Mouse (Mus musculus) forebrain, embryonic 16.5 days (tissue): ENCODE data around the gene Rph3a. TPM values are rescaled to one million over a fixed set of nuclear protein-coding genes. Genes with fewer than 3 reads are reported as not detected.

ENCODE experiments used
- ATAC-seq: fragments of 200-750 bp; cut with Nextera tagmentation; 2 replicates; pipeline ENCODE4 v1.8.0; 2017; ENCODE audit warnings: mild to moderate bottlenecking, moderate library complexity
- H3K27ac ChIP-seq: fragments of 300-500 bp; sonication (generic); 2 replicates; pipeline ENCODE4 v1.5.1; 2014; ENCODE audit warnings: low read length, control low read depth
- H3K27me3 ChIP-seq: fragments of 300-500 bp; sonication (generic); replicated peaks from 2 replicates; pipeline ENCODE4 v1.6.1; 2014; ENCODE audit warnings: low read length; ENCODE audit not compliant: control insufficient read depth, insufficient read depth
- H3K36me3 ChIP-seq: fragments of 300-500 bp; sonication (generic); 2 replicates; pipeline ENCODE4 v1.6.1; 2014; ENCODE audit not compliant: control insufficient read depth, insufficient read depth
- H3K4me1 ChIP-seq: fragments of 300-500 bp; sonication (generic); replicated peaks from 2 replicates; pipeline ENCODE4 v1.6.1; 2014; ENCODE audit warnings: low read length; ENCODE audit not compliant: control insufficient read depth, insufficient read depth
- H3K4me2 ChIP-seq: fragments of 300-500 bp; sonication (generic); 2 replicates; pipeline ENCODE4 v1.6.1; 2014; ENCODE audit warnings: mild to moderate bottlenecking, low read length, control low read depth
- H3K4me3 ChIP-seq: fragments of 300-500 bp; sonication (generic); replicated peaks from 2 replicates; pipeline ENCODE4 v1.5.1; 2014; ENCODE audit warnings: mild to moderate bottlenecking, low read length, control low read depth
- H3K9ac ChIP-seq: fragments of 300-500 bp; sonication (generic); replicated peaks from 2 replicates; pipeline ENCODE4 v1.6.1; 2014; ENCODE audit warnings: low read depth, low read length, control low read depth
- H3K9me3 ChIP-seq: fragments of 300-500 bp; sonication (generic); 2 replicates; pipeline ENCODE4 v1.6.1; 2016; ENCODE audit warnings: low read length; ENCODE audit not compliant: control insufficient read depth
- WGBS: fragments of 180-500 bp; shearing (Covaris S2); extraction: QIAGEN DNeasy Blood & Tissue Kit; methylation state at CpG from one replicate; pipeline ENCODE4 v1.1.7; 2014; 5-methylcytosine and 5-hydroxymethylcytosine counted together
- polyA plus RNA-seq: library from polyadenylated mRNA; unstranded; fragments of >200 nt; fragmentation: Nextera tagmentation; extraction: Ambion mirVana; gene quantifications from 2 replicates; pipeline ENCODE4 v1.2.1, GENCODE M21; 2015

Rph3a gene
- polyA plus RNA-seq, 1 experiment from 2014 or later, result 26.9 TPM

DNA sequence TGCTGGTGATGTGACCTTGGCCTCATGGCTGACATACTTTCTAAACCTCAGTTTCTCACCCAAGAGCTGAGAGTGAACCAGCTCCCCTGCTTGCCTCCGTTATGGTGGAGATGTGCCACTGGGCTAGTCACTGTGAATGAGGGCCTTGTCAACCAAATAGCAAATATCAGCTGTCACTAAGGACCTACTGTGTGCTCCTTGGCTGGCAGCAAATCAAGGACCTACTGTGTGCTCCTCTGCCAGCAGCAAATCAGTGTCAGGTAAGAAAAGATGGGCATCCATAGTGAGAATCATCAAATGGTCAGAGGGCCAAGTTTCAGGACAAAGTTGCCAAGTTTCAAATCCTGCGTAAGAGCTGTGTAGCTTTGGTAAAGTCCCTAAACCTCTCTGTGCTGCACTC is 4.6 kb upstream of the Rph3a start:
- Histone ChIP-seq H3K27me3 (no peaks in the 10 kb centered on the region), H3K9ac (no peak overlapping the region), H3K27ac (no peak overlapping the region), H3K9me3 (no peaks in the 10 kb centered on the region), H3K4me1 (peaks cover 17% of the 10 kb centered on the region), H3K36me3 (no peaks in the 10 kb centered on the region), H3K4me3 (no peak overlapping the region), H3K4me2 (no peak overlapping the region)
- 89% methylated on average over 2 of the region's 2 CpGs for WGBS
- no peak for ATAC-seq

DNA sequence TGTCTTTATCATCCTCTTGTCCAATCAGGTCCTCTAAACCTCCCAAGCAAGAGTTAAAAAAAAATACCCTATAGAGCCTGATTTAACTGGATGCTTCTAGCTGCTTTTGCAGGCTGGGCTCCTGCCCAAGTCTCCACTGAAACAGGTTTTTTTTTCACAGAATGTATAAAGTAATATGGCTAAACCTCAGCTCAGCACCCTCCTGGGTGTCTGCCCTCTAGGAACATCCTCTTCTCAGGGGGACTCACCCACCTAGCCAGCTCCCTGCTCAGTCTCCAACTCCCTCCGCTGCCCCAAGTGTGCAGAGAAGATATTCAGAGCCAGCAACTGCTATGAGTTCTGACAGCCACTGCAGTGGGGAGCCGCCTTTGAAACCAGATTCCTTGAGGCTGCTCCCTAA is 2.1 kb upstream of the Rph3a start:
- H3K4me2 ChIP-seq, result no peak overlapping the region
- WGBS, result 20% methylated on average over 2 of the region's 2 CpGs
- no peak overlapping the region for H3K27ac ChIP-seq
- ATAC-seq, result no peak
- peaks cover 42% of the 10 kb centered on the region for H3K4me1 ChIP-seq
- 0 out of 2 replicates have a peak, but pooled peaks cover 1% of the 10 kb centered on the region for H3K27me3 ChIP-seq
- no peaks in the 10 kb centered on the region for H3K9me3 ChIP-seq
- H3K4me3 ChIP-seq, result no peak overlapping the region
- no peak overlapping the region for H3K9ac ChIP-seq
- H3K36me3 ChIP-seq, result no peaks in the 10 kb centered on the region

DNA sequence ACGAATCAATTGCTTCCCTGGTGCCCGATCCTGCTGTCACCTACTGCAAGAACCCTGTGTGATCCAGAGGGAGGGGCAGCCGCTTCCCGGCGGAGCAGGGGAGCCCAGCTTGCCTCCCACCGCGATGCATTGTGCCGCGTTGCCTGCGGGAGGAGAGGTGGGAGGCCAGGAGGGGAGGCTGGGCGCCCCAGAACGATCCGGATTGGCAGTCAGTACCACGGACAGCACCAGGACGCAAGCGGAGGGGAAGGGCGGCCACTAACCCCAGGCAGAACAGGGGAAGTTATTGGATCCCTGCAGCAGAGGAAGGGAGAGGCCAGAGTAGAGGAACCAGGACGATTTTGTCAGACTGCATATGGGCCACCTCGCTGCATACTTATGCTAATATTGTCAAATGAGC is 486 bp downstream of the Rph3a start:
- peak overlapping the region; percentile 66 for H3K9ac ChIP-seq
- peaks cover 46% of the 10 kb centered on the region for H3K4me1 ChIP-seq
- peak; percentile 39; the same call in 1 of the 2 replicates for ATAC-seq
- no peaks in the 10 kb centered on the region for H3K36me3 ChIP-seq
- peak overlapping the region; percentile 64 for H3K4me2 ChIP-seq
- no peaks in the 10 kb centered on the region for H3K9me3 ChIP-seq
- H3K27ac ChIP-seq, result peak overlapping the region; percentile 29
- WGBS, result under 1% methylated on average over 19 of the region's 19 CpGs
- peak overlapping the region; percentile 47 for H3K4me3 ChIP-seq
- H3K27me3 ChIP-seq, result 0 out of 2 replicates have a peak, but pooled peaks cover 4% of the 10 kb centered on the region

DNA sequence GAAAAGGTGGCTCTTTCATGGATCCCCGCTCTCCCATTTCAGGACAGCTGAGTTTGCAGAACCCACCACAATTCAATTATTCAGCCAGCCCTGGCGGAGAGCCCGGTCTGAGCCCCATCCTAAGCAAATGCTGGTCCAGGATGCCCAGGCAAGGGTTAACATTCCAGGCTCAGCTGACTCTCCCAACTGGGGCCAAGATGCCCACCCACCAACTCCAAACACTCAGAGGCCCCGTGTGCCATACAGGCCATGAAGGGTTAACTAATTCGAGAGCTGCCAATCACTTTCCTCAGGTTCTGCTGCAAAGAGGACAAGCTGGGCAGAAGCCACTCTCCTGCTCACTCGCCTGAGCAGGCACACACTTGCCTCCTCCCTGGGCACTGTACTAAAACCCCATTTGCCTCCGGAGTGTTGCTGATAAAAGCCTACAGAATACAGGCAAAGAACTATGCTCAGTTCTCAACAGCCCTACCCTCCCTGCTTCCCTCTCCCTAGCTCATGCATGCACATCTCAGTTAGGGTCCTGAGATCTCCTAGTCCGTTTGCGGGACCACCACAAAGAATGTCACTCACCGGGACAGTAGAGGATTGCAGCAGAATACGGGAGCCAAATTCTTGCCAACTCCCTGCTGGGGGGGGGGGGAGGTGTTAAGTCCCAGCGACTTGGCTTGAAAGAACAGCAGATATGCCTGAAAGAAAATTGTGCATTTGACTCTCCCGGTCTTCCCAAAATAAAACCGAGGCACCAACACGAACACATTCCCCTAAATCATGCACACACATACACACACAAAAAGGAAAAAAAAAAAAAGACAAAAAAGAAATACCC is 1.3 kb downstream of the Rph3a start:
- Histone ChIP-seq H3K27ac (peak overlapping the region; percentile 29), H3K9me3 (no peaks in the 10 kb centered on the region), H3K4me3 (peak overlapping the region; percentile 47), H3K36me3 (no peaks in the 10 kb centered on the region), H3K9ac (peak overlapping the region; percentile 66), H3K4me1 (peaks cover 53% of the 10 kb centered on the region), H3K27me3 (0 out of 2 replicates have a peak, but pooled peaks cover 4% of the 10 kb centered on the region), H3K4me2 (peak overlapping the region; percentile 64)
- no peak for ATAC-seq
- WGBS, result 4% methylated on average over 15 of the region's 15 CpGs

DNA sequence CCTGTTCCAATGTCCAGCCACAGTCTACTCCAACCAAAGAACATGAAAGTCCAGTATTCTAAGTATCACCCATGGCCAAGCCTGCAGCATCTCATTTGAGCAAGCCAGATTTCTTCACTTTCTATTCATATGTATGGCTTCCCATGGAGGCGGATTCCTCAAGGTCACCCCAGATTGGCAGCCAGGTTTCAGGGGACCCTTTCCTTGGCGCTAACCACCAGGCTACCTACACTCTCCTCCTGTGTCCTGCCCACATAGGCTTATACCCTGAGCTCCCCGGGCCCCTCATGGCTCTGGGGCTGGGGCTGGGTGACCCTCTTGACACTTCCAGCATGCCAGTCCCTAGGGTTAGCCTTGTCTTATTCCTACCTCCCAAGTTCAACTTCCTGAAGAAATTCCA is 2.3 kb downstream of the Rph3a start:
- H3K27me3 ChIP-seq, result 0 out of 2 replicates have a peak, but pooled peaks cover 4% of the 10 kb centered on the region
- 84% methylated on average over 3 of the region's 3 CpGs for WGBS
- H3K9me3 ChIP-seq, result no peaks in the 10 kb centered on the region
- peak overlapping the region; percentile 64 for H3K4me2 ChIP-seq
- H3K9ac ChIP-seq, result no peak overlapping the region
- H3K27ac ChIP-seq, result no peak overlapping the region
- H3K4me3 ChIP-seq, result no peak overlapping the region
- no peak for ATAC-seq
- peaks cover 62% of the 10 kb centered on the region for H3K4me1 ChIP-seq
- H3K36me3 ChIP-seq, result no peaks in the 10 kb centered on the region

DNA sequence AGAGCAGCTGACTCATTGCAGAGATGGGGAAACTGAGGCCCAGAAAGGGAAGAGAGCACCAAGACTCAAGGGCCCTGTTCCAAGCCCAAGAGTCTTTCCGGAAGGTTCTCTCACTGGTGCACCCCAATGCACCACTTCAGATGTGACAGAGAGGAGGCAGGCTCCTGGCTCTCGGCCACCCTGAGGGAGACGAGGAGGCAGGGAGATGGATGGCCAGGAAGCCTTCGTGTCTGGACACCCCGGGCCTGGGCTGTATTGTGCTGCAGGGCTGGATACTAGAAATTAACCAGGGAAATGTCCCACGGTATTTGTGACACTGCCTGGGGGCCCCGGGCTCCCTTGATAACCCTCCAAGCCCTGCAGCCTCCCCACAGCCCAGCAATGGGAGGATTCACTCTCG is 2.8 kb downstream of the Rph3a start:
- Histone ChIP-seq H3K4me2 (peak overlapping the region; percentile 64), H3K27me3 (0 out of 2 replicates have a peak, but pooled peaks cover 4% of the 10 kb centered on the region), H3K4me1 (peaks cover 59% of the 10 kb centered on the region), H3K9me3 (no peaks in the 10 kb centered on the region), H3K9ac (no peak overlapping the region), H3K36me3 (no peaks in the 10 kb centered on the region), H3K27ac (no peak overlapping the region), H3K4me3 (no peak overlapping the region)
- ATAC-seq, result no peak
- WGBS, result 71% methylated on average over 8 of the region's 8 CpGs

DNA sequence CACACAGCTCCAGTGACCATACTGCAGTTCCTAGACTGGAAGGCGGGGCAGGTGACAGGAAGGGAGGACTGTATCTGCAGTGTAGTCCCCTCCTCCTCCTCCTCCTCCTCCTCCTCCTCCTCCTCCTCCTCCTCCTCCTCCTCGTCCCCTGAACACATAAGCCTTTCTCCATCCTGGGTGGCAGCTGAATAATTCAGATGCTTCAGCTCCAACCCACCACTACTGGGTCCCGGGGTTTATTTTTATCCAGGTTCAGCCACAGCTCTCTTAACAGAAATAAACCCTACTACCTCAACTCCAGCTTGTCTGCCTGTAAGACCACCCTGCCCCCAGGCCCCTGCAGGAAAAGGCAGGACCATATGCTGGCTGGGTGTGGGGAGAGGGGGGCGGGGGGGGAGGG is 3.7 kb downstream of the Rph3a start:
- Histone ChIP-seq H3K4me2 (no peak overlapping the region), H3K27me3 (0 out of 2 replicates have a peak, but pooled peaks cover 4% of the 10 kb centered on the region), H3K9me3 (no peaks in the 10 kb centered on the region), H3K9ac (no peak overlapping the region), H3K36me3 (no peaks in the 10 kb centered on the region), H3K27ac (no peak overlapping the region), H3K4me3 (no peak overlapping the region), H3K4me1 (peaks cover 53% of the 10 kb centered on the region)
- 55% methylated on average over 3 of the region's 4 CpGs for WGBS
- no peak for ATAC-seq

DNA sequence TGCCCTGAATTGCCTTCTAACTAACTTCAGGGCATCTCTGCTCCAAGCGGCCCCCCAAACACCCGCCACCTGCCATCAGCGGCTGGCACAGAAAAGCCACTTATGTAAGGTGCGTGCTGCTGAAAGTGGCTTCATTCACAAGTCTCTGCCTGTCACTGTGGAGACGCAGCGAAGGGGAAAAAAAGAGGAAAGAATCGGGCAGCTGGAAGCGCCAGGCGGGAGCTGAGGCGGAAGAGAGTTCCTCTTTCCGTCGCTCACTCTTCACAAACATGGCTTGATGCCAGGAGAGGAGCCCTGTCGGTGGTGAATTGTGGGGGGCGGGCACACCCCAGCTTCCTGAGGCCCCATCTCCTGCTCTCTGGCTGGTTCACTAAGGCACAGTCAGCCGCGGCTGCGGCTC is 6.1 kb downstream of the Rph3a start:
- 0 out of 2 replicates have a peak, but pooled peaks cover 4% of the 10 kb centered on the region for H3K27me3 ChIP-seq
- peak overlapping the region; percentile 50 for H3K4me2 ChIP-seq
- peaks cover 40% of the 10 kb centered on the region for H3K4me1 ChIP-seq
- ATAC-seq, result peak; percentile 47
- peak overlapping the region; percentile 49 for H3K9ac ChIP-seq
- H3K4me3 ChIP-seq, result peak overlapping the region; percentile 18
- no peaks in the 10 kb centered on the region for H3K36me3 ChIP-seq
- 6% methylated on average over 17 of the region's 17 CpGs for WGBS
- peak overlapping the region; percentile 56 for H3K27ac ChIP-seq
- H3K9me3 ChIP-seq, result no peaks in the 10 kb centered on the region

DNA sequence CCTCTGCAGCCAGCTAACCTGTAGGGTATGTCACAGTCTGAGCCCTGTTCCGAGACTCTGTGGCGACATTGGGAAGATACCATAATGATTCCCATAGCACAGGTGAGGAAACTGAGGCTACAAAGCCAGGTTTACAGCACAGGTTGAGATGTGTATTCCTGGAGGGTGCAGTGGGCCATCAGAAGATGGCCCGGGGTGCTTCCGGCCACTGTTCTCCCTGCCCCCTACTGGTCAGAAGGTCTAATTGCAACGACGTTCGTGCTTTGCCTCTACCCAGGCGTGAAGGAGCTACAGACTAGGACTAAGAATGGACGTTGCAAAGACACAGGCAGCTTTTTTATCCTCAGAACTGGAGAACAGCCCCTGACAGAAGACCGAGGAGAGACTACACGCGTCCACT is 10.3 kb downstream of the Rph3a start:
- no peak overlapping the region for H3K4me3 ChIP-seq
- no peak overlapping the region for H3K9ac ChIP-seq
- WGBS, result 41% methylated on average over 12 of the region's 12 CpGs
- H3K27me3 ChIP-seq, result no peaks in the 10 kb centered on the region
- H3K4me2 ChIP-seq, result no peak overlapping the region
- ATAC-seq, result no peak
- H3K36me3 ChIP-seq, result no peaks in the 10 kb centered on the region
- H3K27ac ChIP-seq, result no peak overlapping the region
- peaks cover 18% of the 10 kb centered on the region for H3K4me1 ChIP-seq
- no peaks in the 10 kb centered on the region for H3K9me3 ChIP-seq
